Mouse (Mus musculus): ENCODE data around the gene Ostm1. TPM values are rescaled to one million over a fixed set of nuclear protein-coding genes. Genes with fewer than 3 reads are reported as not detected.

Ostm1 gene
- polyA plus RNA-seq, 1 experiment = 22.5 TPM

GRCm38 (mm10) chr10:42691051-42691450, 107.4 kb downstream of the Ostm1 start:
- Histone ChIP-seq H3K4me3 (ENCODE audit: insufficient read depth, low read length) (no peak overlapping the region), H3K27ac (ENCODE audit: insufficient read depth, low read length) (no peak overlapping the region), H3K4me1 (ENCODE audit: control insufficient read depth, insufficient read depth, low read length) (0 out of 2 replicates have a peak, but pooled peaks cover 3% of the 10 kb centered on the region)
- TF ChIP-seq CTCF (IDR thresholded peaks at IDR 0.05; ENCODE audit: borderline replicate concordance, insufficient read depth, low read length) (no peak), POLR2A (IDR thresholded peaks at IDR 0.05; ENCODE audit: low read depth, low read length) (no peak)

GRCm38 (mm10) chr10:42692095-42692494, 108.5 kb downstream of the Ostm1 start:
- Histone ChIP-seq H3K4me1 (ENCODE audit: control insufficient read depth, insufficient read depth, low read length) (0 out of 2 replicates have a peak, but pooled peaks cover 3% of the 10 kb centered on the region), H3K27ac (ENCODE audit: insufficient read depth, low read length) (no peak overlapping the region), H3K4me3 (ENCODE audit: insufficient read depth, low read length) (no peak overlapping the region)
- TF ChIP-seq CTCF (IDR thresholded peaks at IDR 0.05; ENCODE audit: borderline replicate concordance, insufficient read depth, low read length) = no peak
- TF ChIP-seq POLR2A (IDR thresholded peaks at IDR 0.05; ENCODE audit: low read depth, low read length) = no peak

- TF ChIP-seq POLR2A (IDR thresholded peaks at IDR 0.05; ENCODE audit: low read depth, low read length) (no peak), CTCF (IDR thresholded peaks at IDR 0.05; ENCODE audit: borderline replicate concordance, insufficient read depth, low read length) (no peak)
- no peak overlapping the region for H3K27ac ChIP-seq (ENCODE audit: insufficient read depth, low read length)
Measured at GRCm38 (mm10) chr10:42692794-42693193, 109.2 kb downstream of the Ostm1 start.

GRCm38 (mm10) chr10:42693482-42693881, 109.9 kb downstream of the Ostm1 start:
- H3K27ac ChIP-seq (ENCODE audit: insufficient read depth, low read length) = no peak overlapping the region
- H3K4me3 ChIP-seq (ENCODE audit: insufficient read depth, low read length) = no peak overlapping the region
- TF ChIP-seq POLR2A (IDR thresholded peaks at IDR 0.05; ENCODE audit: low read depth, low read length) (no peak), CTCF (IDR thresholded peaks at IDR 0.05; ENCODE audit: borderline replicate concordance, insufficient read depth, low read length) (no peak)
- H3K4me1 ChIP-seq (ENCODE audit: control insufficient read depth, insufficient read depth, low read length) = 0 out of 2 replicates have a peak, but pooled peaks cover 3% of the 10 kb centered on the region

More at GRCm38 (mm10) chr10:42692794-42693193, 109.2 kb downstream of the Ostm1 start:
- H3K4me1 ChIP-seq (ENCODE audit: control insufficient read depth, insufficient read depth, low read length) = 0 out of 2 replicates have a peak, but pooled peaks cover 3% of the 10 kb centered on the region
- no peak overlapping the region for H3K4me3 ChIP-seq (ENCODE audit: insufficient read depth, low read length)

- TF ChIP-seq POLR2A (IDR thresholded peaks at IDR 0.05; ENCODE audit: low read depth, low read length) (no peak), CTCF (IDR thresholded peaks at IDR 0.05; ENCODE audit: borderline replicate concordance, insufficient read depth, low read length) (no peak)
- Histone ChIP-seq H3K27ac (ENCODE audit: insufficient read depth, low read length) (no peak overlapping the region), H3K4me1 (ENCODE audit: control insufficient read depth, insufficient read depth, low read length) (0 out of 2 replicates have a peak, but pooled peaks cover 3% of the 10 kb centered on the region)
Measured at GRCm38 (mm10) chr10:42696361-42696760, 112.7 kb downstream of the Ostm1 start.

GRCm38 (mm10) chr10:42697007-42697406, 113.4 kb downstream of the Ostm1 start:
- TF ChIP-seq CTCF (IDR thresholded peaks at IDR 0.05; ENCODE audit: borderline replicate concordance, insufficient read depth, low read length) (peak; percentile 70; the same call in 1 of the 2 replicates), POLR2A (IDR thresholded peaks at IDR 0.05; ENCODE audit: low read depth, low read length) (no peak)
- no peak overlapping the region for H3K4me3 ChIP-seq (ENCODE audit: insufficient read depth, low read length)
- peaks cover 5% of the 10 kb centered on the region; the same call in 1 of the 2 replicates for H3K4me1 ChIP-seq (ENCODE audit: control insufficient read depth, insufficient read depth, low read length)
- no peak overlapping the region for H3K27ac ChIP-seq (ENCODE audit: insufficient read depth, low read length)

More at GRCm38 (mm10) chr10:42696361-42696760, 112.7 kb downstream of the Ostm1 start:
- no peak overlapping the region for H3K4me3 ChIP-seq (ENCODE audit: insufficient read depth, low read length)

- Histone ChIP-seq H3K4me3 (ENCODE audit: insufficient read depth, low read length) (no peak overlapping the region), H3K27ac (ENCODE audit: insufficient read depth, low read length) (no peak overlapping the region), H3K4me1 (ENCODE audit: control insufficient read depth, insufficient read depth, low read length) (peaks cover 4% of the 10 kb centered on the region; the same call in 1 of the 2 replicates)
- TF ChIP-seq CTCF (IDR thresholded peaks at IDR 0.05; ENCODE audit: borderline replicate concordance, insufficient read depth, low read length) (no peak), POLR2A (IDR thresholded peaks at IDR 0.05; ENCODE audit: low read depth, low read length) (no peak)
Measured at GRCm38 (mm10) chr10:42698375-42698774, 114.8 kb downstream of the Ostm1 start.

GRCm38 (mm10) chr10:42698994-42699393, 115.4 kb downstream of the Ostm1 start:
- Histone ChIP-seq H3K4me1 (ENCODE audit: control insufficient read depth, insufficient read depth, low read length) (peaks cover 4% of the 10 kb centered on the region; the same call in 1 of the 2 replicates), H3K4me3 (ENCODE audit: insufficient read depth, low read length) (no peak overlapping the region), H3K27ac (ENCODE audit: insufficient read depth, low read length) (no peak overlapping the region)
- no peak for TF ChIP-seq CTCF (IDR thresholded peaks at IDR 0.05; ENCODE audit: borderline replicate concordance, insufficient read depth, low read length)
- no peak for TF ChIP-seq POLR2A (IDR thresholded peaks at IDR 0.05; ENCODE audit: low read depth, low read length)

- Histone ChIP-seq H3K4me1 (ENCODE audit: control insufficient read depth, insufficient read depth, low read length) (peaks cover 4% of the 10 kb centered on the region; the same call in 1 of the 2 replicates), H3K27ac (ENCODE audit: insufficient read depth, low read length) (no peak overlapping the region; the same call in 1 of the 2 replicates), H3K4me3 (ENCODE audit: insufficient read depth, low read length) (no peak overlapping the region)
- no peak for TF ChIP-seq POLR2A (IDR thresholded peaks at IDR 0.05; ENCODE audit: low read depth, low read length)
- no peak for TF ChIP-seq CTCF (IDR thresholded peaks at IDR 0.05; ENCODE audit: borderline replicate concordance, insufficient read depth, low read length)
Measured at GRCm38 (mm10) chr10:42702111-42702510, 118.5 kb downstream of the Ostm1 start.

- Histone ChIP-seq H3K4me1 (ENCODE audit: control insufficient read depth, insufficient read depth, low read length) (no peaks in the 10 kb centered on the region), H3K4me3 (ENCODE audit: insufficient read depth, low read length) (no peak overlapping the region), H3K27ac (ENCODE audit: insufficient read depth, low read length) (no peak overlapping the region)
- no peak for TF ChIP-seq POLR2A (IDR thresholded peaks at IDR 0.05; ENCODE audit: low read depth, low read length)
- TF ChIP-seq CTCF (IDR thresholded peaks at IDR 0.05; ENCODE audit: borderline replicate concordance, insufficient read depth, low read length) = no peak
Measured at GRCm38 (mm10) chr10:42714676-42715075, 131.1 kb downstream of the Ostm1 start.

Measured in embryonic fibroblast, embryonic 13.5 days (primary cell).